Mouse (Mus musculus) central nervous system, embryonic 18 days (tissue): Measurements from ENCODE around the gene Phox2b. TPM values are rescaled to one million over a fixed set of nuclear protein-coding genes. Genes with fewer than 3 reads are reported as not detected.

Experiments used
- polyA plus RNA-seq: library from polyadenylated mRNA; depleted of rRNA; stranded (reverse); fragments of >200 nt; gene quantifications from 2 replicates; pipeline ENCODE4 v1.2.3, GENCODE M21; 2012; rRNA removed

Gene Phox2b
- 0.58 and 1.8 TPM in 2 replicates for polyA plus RNA-seq

GRCm38 (mm10) chr5:67098733-67099323 is at the start of gene Phox2b:
Phox2b (minus strand) TSS chr5:67099301.

Other genes with a start within 250 kb of the Phox2b start
- gene Tmem33, start 161.3 kb upstream of the Phox2b start, polyA plus RNA-seq, result 49.9 and 52.0 TPM in 2 replicates
- gene Slc30a9, start 207.7 kb upstream of the Phox2b start, polyA plus RNA-seq, result 82.2 and 94.7 TPM in 2 replicates